Mouse (Mus musculus) lung, adult 2 months (tissue): ENCODE measurements at regions not wholly inside any gene's neighbourhood (a gene's known extent, or its start where the extent isn't known, plus 50 kb on each side); places are given as distances from the start of the nearest gene placed in this dataset.
"Not testable (repeated sequence)": the region's sequence is repeated elsewhere in the genome, so short reads cannot be mapped to it uniquely, and the experiment has no call there.

Source experiments
- DNase-seq: peaks from one replicate; pipeline ENCODE4 v3.0.0; 2022
- H3K4me1 ChIP-seq: fragments of 200-500 bp; 2 replicates; pipeline ENCODE4 v1.6.1; 2011; ENCODE audit warnings: low read length; ENCODE audit not compliant: control insufficient read depth, insufficient read depth
- H3K4me3 ChIP-seq: fragments of 200-500 bp; replicated peaks from 2 replicates; pipeline ENCODE3; 2011; ENCODE audit warnings: low read depth, mild to moderate bottlenecking, control low read depth, low read length; ENCODE audit errors: extremely low read depth
- WGBS: fragments of 180-500 bp; shearing (Covaris S2); methylation state at CpG from one replicate; pipeline ENCODE4 v1.1.7; 2018; 5-methylcytosine and 5-hydroxymethylcytosine counted together

DNA sequence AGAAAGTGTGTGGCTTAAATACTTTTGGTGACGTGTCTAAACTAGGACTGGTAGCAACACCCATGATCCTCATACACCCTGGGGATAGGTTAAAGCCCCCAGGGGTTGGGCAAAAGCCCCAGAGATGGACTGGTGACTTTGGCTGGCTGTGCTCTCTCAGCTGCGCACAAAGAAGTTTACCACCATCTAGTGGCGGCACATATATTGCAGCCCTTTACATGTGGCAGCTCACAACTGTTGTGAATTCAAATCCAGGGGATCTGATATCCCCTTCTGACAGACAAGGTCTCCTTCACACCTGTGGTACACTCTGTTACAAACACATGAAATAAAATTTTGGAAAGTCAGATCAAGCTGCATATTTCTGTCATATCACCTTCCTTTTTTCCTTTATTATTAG lies 283.1 kb downstream of the Samd9l start:
- 12% methylated on average over 2 of the region's 3 CpGs for WGBS
- not testable (repeated sequence) for H3K4me1 ChIP-seq, H3K4me3 ChIP-seq, DNase-seq
